Mouse (Mus musculus): ENCODE results near the gene Pts. TPM values are rescaled to one million over a fixed set of nuclear protein-coding genes. Genes with fewer than 3 reads are reported as not detected.

Pts gene
- polyA plus RNA-seq, 1 experiment from 2014 or later = 76.0 TPM

DNA sequence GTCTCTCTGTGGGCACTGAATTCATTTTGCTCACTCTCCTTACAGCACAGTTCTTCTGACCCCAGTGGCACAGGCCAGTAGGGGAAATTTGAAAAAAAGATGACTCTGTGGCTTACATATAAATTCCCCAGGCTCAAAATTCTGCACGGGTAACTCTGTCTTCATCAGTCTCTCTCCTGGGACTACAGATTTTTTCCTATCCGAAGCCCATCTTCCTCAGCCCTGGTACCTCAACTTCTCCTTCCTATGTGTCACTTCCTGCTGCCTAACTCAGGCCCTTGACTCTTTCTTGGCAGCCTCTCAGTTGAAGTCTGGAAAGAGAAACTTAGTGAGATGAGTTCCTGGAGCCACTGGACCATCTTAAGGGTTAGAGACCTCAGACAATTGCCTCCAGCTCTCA, 25.0 kb upstream of the Pts start:
- Histone ChIP-seq H3K27ac (replicated peaks) (no peak overlapping the region), H3K9me3 (no peaks in the 10 kb centered on the region), H3K27me3 (replicated peaks) (no peaks in the 10 kb centered on the region), H3K36me3 (no peaks in the 10 kb centered on the region), H3K9ac (no peak overlapping the region), H3K4me1 (no peaks in the 10 kb centered on the region), H3K4me2 (no peak overlapping the region), H3K4me3 (no peak overlapping the region)
- no peak for ATAC-seq (ENCODE audit: extremely low read depth, insufficient number of reproducible peaks, low FRiP score, low TSS enrichment)
- WGBS = 60% methylated on average over 2 of the region's 2 CpGs

DNA sequence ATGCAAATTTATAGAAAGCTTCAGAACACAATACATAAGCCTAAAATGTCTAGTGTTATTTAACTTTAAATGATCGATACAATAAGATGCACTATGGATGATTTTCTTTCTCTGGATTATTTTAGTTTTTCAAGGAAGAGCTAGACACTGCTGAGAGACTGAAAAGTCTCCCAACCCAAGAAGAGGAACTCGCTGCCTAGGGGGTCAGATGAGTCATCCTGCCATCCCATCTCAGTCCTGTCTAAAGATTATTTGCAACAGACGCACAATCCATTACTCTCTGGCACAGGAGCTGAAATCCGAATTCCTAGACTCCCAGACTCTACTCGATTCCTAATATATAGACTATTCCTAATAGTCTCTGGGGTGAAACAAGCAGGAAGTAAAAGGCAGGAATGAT, 23.7 kb upstream of the Pts start:
- WGBS = 65% methylated on average over 5 of the region's 5 CpGs
- no peak for ATAC-seq (ENCODE audit: extremely low read depth, insufficient number of reproducible peaks, low FRiP score, low TSS enrichment)
- no peaks in the 10 kb centered on the region for H3K36me3 ChIP-seq

GRCm38 (mm10) chr9:50548936-50549335, 20.4 kb upstream of the Pts start:
- Histone ChIP-seq H3K4me3 (no peak overlapping the region), H3K4me2 (no peak overlapping the region), H3K9me3 (no peaks in the 10 kb centered on the region), H3K27ac (replicated peaks) (no peak overlapping the region), H3K9ac (no peak overlapping the region), H3K27me3 (replicated peaks) (no peaks in the 10 kb centered on the region), H3K4me1 (no peaks in the 10 kb centered on the region), H3K36me3 (no peaks in the 10 kb centered on the region)
- 75% methylated on average over 4 of the region's 4 CpGs for WGBS
- ATAC-seq (ENCODE audit: extremely low read depth, insufficient number of reproducible peaks, low FRiP score, low TSS enrichment) = no peak

More for the DNA sequence above, 23.7 kb upstream of the Pts start:
- no peaks in the 10 kb centered on the region for H3K4me1 ChIP-seq
- H3K9ac ChIP-seq = no peak overlapping the region
- H3K4me2 ChIP-seq = no peak overlapping the region
- H3K4me3 ChIP-seq = no peak overlapping the region
- no peaks in the 10 kb centered on the region for H3K27me3 ChIP-seq (replicated peaks)
- H3K9me3 ChIP-seq = no peaks in the 10 kb centered on the region
- no peak overlapping the region for H3K27ac ChIP-seq (replicated peaks)

DNA sequence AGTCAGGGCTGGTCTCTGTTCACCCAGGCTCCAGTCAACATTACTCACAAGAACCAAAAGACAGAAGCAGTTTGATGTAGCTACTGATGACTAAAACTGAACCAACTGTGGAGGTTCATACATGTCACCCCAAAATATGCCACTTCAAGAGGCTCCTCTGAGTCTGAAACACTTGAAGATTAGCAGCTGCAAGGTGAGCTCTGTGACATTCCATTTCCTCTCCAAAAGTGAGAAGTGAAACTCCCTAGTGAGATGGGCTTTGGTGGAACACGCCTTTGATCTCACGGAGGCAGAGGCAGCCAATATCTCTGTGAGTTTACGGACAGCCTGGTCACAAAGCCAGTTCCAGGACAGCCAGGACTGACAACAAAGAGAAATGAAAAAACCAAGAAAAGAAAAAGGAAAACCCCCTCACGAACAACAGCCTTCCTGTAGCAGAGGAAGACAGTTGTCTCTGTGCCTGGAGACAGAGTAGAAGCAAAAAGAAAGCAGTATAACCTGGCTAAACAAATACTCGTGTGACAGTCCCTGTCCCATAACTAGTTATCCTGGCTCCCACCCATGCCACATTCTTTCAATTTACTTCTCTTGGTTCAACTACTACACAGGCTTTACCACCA, 19.4 kb upstream of the Pts start:
- H3K9me3 ChIP-seq = no peaks in the 10 kb centered on the region
- H3K27ac ChIP-seq (replicated peaks) = no peak overlapping the region
- 23% methylated on average over 5 of the region's 5 CpGs for WGBS
- no peak overlapping the region for H3K9ac ChIP-seq
- H3K36me3 ChIP-seq = no peaks in the 10 kb centered on the region
- no peaks in the 10 kb centered on the region for H3K4me1 ChIP-seq
- no peak overlapping the region for H3K4me3 ChIP-seq
- no peak overlapping the region for H3K4me2 ChIP-seq
- ATAC-seq (ENCODE audit: extremely low read depth, insufficient number of reproducible peaks, low FRiP score, low TSS enrichment) = no peak
- no peaks in the 10 kb centered on the region for H3K27me3 ChIP-seq (replicated peaks)

DNA sequence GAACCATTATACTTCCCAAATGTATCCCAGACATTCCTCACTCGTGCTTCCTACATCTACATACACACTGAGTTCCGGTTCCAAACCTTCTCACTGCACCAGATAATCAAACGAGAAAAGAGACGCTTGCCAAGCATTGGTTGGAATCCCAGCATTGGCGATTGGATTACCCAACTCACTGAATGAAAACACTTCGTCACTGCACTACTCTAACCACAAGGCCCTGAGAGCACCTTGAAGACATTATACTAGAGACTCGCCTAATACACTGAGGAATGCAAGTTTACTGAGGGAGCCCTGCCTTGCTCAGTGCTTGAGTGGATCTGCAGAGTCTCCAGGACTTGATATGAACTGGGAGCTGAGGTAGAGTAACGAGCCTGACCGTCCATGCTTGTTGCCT, 13.9 kb upstream of the Pts start:
- Histone ChIP-seq H3K4me3 (no peak overlapping the region), H3K4me2 (no peak overlapping the region), H3K9ac (no peak overlapping the region), H3K9me3 (no peaks in the 10 kb centered on the region), H3K36me3 (no peaks in the 10 kb centered on the region), H3K4me1 (no peaks in the 10 kb centered on the region), H3K27me3 (replicated peaks) (0 out of 2 replicates have a peak, but pooled peaks cover 4% of the 10 kb centered on the region), H3K27ac (replicated peaks) (no peak overlapping the region)
- ATAC-seq (ENCODE audit: extremely low read depth, insufficient number of reproducible peaks, low FRiP score, low TSS enrichment) = no peak
- 64% methylated on average over 9 of the region's 9 CpGs for WGBS

DNA sequence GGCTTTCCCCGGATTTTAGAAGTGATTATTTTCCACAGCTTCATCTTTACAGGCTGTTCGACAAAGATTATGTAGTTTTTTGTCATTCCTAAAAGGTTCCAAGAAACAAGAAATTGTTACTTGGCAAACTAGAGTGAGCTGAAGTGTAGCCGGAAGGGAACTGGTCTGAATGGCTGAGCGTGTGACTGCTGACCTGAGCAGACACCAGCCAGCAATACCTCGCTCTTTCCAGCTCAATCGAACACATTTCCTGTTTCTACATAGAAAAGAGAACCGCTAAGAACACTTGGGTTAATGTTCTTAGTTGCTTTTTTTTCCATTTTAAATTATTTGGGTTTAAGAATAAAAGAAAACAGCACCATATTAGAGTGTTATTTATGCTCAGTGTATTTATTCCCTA, 11.6 kb upstream of the Pts start:
- no peak overlapping the region for H3K27ac ChIP-seq (replicated peaks)
- no peaks in the 10 kb centered on the region for H3K36me3 ChIP-seq
- 0 out of 2 replicates have a peak, but pooled peaks cover 4% of the 10 kb centered on the region for H3K27me3 ChIP-seq (replicated peaks)
- ATAC-seq (ENCODE audit: extremely low read depth, insufficient number of reproducible peaks, low FRiP score, low TSS enrichment) = no peak
- no peaks in the 10 kb centered on the region for H3K4me1 ChIP-seq
- no peak overlapping the region for H3K9ac ChIP-seq
- 56% methylated on average over 7 of the region's 7 CpGs for WGBS
- no peak overlapping the region for H3K4me3 ChIP-seq
- no peak overlapping the region for H3K4me2 ChIP-seq
- no peaks in the 10 kb centered on the region for H3K9me3 ChIP-seq

DNA sequence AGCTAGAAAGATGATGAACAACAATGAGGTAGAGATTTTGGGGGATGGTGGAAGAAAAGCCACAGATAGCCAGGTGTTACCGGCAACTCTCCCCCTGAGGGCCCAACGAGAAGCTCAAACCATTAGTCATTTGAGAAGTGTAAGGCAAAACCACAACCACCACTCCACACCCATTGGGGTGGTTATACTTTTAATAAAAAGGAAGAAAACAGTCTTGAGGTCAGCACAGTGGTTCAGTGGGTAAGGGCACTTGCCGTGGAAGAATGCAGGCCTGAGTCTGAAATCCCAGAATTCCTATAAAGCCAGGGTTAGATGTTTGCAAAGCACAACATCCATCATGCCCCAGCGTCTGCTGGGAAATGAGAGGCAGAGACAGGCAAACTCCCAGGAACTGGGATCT, 8.8 kb upstream of the Pts start:
- no peak overlapping the region for H3K27ac ChIP-seq (replicated peaks)
- no peaks in the 10 kb centered on the region for H3K36me3 ChIP-seq
- H3K27me3 ChIP-seq (replicated peaks) = no peaks in the 10 kb centered on the region
- WGBS = 62% methylated on average over 4 of the region's 4 CpGs
- no peak overlapping the region for H3K4me2 ChIP-seq
- ATAC-seq (ENCODE audit: extremely low read depth, insufficient number of reproducible peaks, low FRiP score, low TSS enrichment) = no peak
- no peaks in the 10 kb centered on the region for H3K4me1 ChIP-seq
- no peaks in the 10 kb centered on the region; the same call in 1 of the 2 replicates for H3K9me3 ChIP-seq
- H3K9ac ChIP-seq = no peak overlapping the region
- no peak overlapping the region for H3K4me3 ChIP-seq

GRCm38 (mm10) chr9:50536603-50537135, 8.1 kb upstream of the Pts start:
- no peak overlapping the region for H3K9ac ChIP-seq
- H3K4me1 ChIP-seq = no peaks in the 10 kb centered on the region
- H3K27me3 ChIP-seq (replicated peaks) = no peaks in the 10 kb centered on the region
- WGBS = 62% methylated on average over 7 of the region's 7 CpGs
- no peak overlapping the region for H3K27ac ChIP-seq (replicated peaks)
- no peak overlapping the region for H3K4me2 ChIP-seq
- H3K9me3 ChIP-seq = no peaks in the 10 kb centered on the region; the same call in 1 of the 2 replicates
- ATAC-seq (ENCODE audit: extremely low read depth, insufficient number of reproducible peaks, low FRiP score, low TSS enrichment) = no peak
- H3K4me3 ChIP-seq = no peak overlapping the region
- H3K36me3 ChIP-seq = no peaks in the 10 kb centered on the region

GRCm38 (mm10) chr9:50535930-50536329, 7.4 kb upstream of the Pts start:
- H3K9ac ChIP-seq = no peak overlapping the region
- H3K4me2 ChIP-seq = no peak overlapping the region
- H3K27me3 ChIP-seq (replicated peaks) = no peaks in the 10 kb centered on the region
- no peak overlapping the region for H3K4me3 ChIP-seq
- H3K9me3 ChIP-seq = no peaks in the 10 kb centered on the region; the same call in 1 of the 2 replicates
- no peak for ATAC-seq (ENCODE audit: extremely low read depth, insufficient number of reproducible peaks, low FRiP score, low TSS enrichment)
- no peaks in the 10 kb centered on the region for H3K36me3 ChIP-seq
- 74% methylated on average over 5 of the region's 5 CpGs for WGBS
- H3K27ac ChIP-seq (replicated peaks) = no peak overlapping the region
- H3K4me1 ChIP-seq = no peaks in the 10 kb centered on the region

- ATAC-seq (ENCODE audit: extremely low read depth, insufficient number of reproducible peaks, low FRiP score, low TSS enrichment) = no peak
- H3K36me3 ChIP-seq = no peaks in the 10 kb centered on the region
These were observed 5.3 kb upstream of the Pts start for GRCm38 (mm10) chr9:50533791-50534190.

GRCm38 (mm10) chr9:50533328-50533727, 4.8 kb upstream of the Pts start:
- Histone ChIP-seq H3K4me3 (no peak overlapping the region), H3K4me1 (no peaks in the 10 kb centered on the region), H3K27ac (replicated peaks) (no peak overlapping the region), H3K9ac (no peak overlapping the region), H3K27me3 (replicated peaks) (no peaks in the 10 kb centered on the region), H3K9me3 (no peaks in the 10 kb centered on the region; the same call in 1 of the 2 replicates), H3K4me2 (no peak overlapping the region), H3K36me3 (no peaks in the 10 kb centered on the region)
- 74% methylated on average over 11 of the region's 11 CpGs for WGBS
- ATAC-seq (ENCODE audit: extremely low read depth, insufficient number of reproducible peaks, low FRiP score, low TSS enrichment) = no peak

More at GRCm38 (mm10) chr9:50533791-50534190, 5.3 kb upstream of the Pts start:
- H3K27me3 ChIP-seq (replicated peaks) = no peaks in the 10 kb centered on the region
- H3K4me2 ChIP-seq = no peak overlapping the region
- H3K9ac ChIP-seq = no peak overlapping the region
- 70% methylated on average over 3 of the region's 3 CpGs for WGBS
- H3K4me3 ChIP-seq = no peak overlapping the region
- H3K4me1 ChIP-seq = no peaks in the 10 kb centered on the region
- no peak overlapping the region for H3K27ac ChIP-seq (replicated peaks)
- H3K9me3 ChIP-seq = no peaks in the 10 kb centered on the region; the same call in 1 of the 2 replicates

DNA sequence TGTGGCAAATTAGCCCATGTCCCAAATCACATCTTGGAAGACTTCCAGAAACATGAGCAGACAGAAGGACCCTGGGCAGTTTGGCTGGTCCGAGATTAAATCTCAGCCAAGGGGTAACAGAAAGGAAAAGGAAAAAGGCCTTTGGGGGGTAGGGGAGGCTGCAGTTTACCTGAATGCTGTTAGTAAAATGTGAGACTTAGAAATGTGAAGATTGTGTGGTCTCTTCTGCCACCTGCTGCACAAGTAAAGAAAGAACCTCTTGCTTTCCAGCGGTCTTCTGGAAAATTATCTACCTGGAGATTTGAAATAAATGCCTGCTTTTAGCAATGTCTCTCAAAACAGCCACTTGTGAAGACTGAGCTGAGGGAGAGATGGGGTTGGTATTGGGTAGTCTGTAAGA, 2.4 kb upstream of the Pts start:
- no peak overlapping the region for H3K4me3 ChIP-seq

More for the DNA sequence above, 2.4 kb upstream of the Pts start:
- H3K4me2 ChIP-seq = no peak overlapping the region
- peaks cover 17% of the 10 kb centered on the region for H3K4me1 ChIP-seq
- no peak for ATAC-seq (ENCODE audit: extremely low read depth, insufficient number of reproducible peaks, low FRiP score, low TSS enrichment)
- no peaks in the 10 kb centered on the region for H3K27me3 ChIP-seq (replicated peaks)
- no peaks in the 10 kb centered on the region; the same call in 1 of the 2 replicates for H3K9me3 ChIP-seq
- H3K36me3 ChIP-seq = no peaks in the 10 kb centered on the region
- 38% methylated on average over 2 of the region's 2 CpGs for WGBS
- H3K9ac ChIP-seq = no peak overlapping the region
- no peak overlapping the region for H3K27ac ChIP-seq (replicated peaks)

Data from heart, embryonic 13.5 days (tissue).